Mouse (Mus musculus): ENCODE measurements around the gene Foxk1. TPM values are rescaled to one million over a fixed set of nuclear protein-coding genes. Genes with fewer than 3 reads are reported as not detected.

Foxk1 gene
- polyA plus RNA-seq, 1 experiment from 2014 or later, result 4.4 TPM

DNA sequence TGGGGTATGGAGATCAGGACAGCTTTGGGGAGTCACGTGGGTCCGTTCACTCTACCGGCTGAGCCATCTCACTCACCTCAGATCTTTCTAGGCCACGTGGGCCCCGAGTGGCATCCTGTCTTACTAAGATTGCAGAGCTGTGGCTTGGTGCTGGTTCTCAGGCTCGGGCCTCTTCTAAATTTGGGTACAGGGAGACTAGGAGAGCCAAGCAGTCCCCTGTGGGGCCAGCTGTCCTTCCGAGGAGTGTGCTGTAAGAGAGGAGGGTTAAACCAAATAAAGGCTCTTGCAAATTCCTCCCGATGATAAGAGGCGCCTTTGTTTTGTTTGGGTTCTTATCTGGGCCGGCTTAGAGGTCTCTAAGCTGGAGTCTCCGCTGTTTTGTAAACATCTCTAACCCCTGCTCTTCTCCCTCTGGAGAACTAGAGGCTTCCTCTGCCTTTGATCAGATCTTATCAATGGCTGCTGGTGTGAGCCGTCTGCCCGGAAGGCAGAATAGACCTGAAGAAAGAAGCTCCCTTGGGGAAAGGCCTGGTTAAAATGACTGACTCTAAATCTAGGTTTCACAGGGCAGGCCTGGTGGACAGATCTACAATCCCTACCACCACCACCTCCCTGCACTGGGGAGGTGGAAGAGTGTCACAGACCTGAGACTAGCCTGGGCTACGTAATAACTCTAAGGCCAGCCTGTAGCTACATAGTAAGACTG, 14.9 kb downstream of the Foxk1 start:
- peaks cover 57% of the 10 kb centered on the region for H3K4me1 ChIP-seq (ENCODE audit: insufficient read depth, low read length)
- H3K4me3 ChIP-seq (ENCODE audit: low read length), result no peak overlapping the region
- ATAC-seq (ENCODE audit: low FRiP score, low TSS enrichment), result no peak
- peak overlapping the region; percentile 7; the same call in 1 of the 2 replicates for H3K27ac ChIP-seq (ENCODE audit: low read length)
- 0 out of 2 replicates have a peak overlapping the region, but pooled peaks have one; percentile 1 for H3K9ac ChIP-seq (replicated peaks; ENCODE audit: low read length)
- H3K27me3 ChIP-seq (ENCODE audit: insufficient read depth, low read length), result no peaks in the 10 kb centered on the region
- peaks cover 3% of the 10 kb centered on the region; the same call in 1 of the 2 replicates for H3K36me3 ChIP-seq (ENCODE audit: insufficient read depth, low read length)
- H3K4me2 ChIP-seq (replicated peaks; ENCODE audit: low read depth, low read length), result no peak overlapping the region
- H3K9me3 ChIP-seq (ENCODE audit: low read length), result no peaks in the 10 kb centered on the region
- 27% methylated on average over 14 of the region's 14 CpGs for WGBS

DNA sequence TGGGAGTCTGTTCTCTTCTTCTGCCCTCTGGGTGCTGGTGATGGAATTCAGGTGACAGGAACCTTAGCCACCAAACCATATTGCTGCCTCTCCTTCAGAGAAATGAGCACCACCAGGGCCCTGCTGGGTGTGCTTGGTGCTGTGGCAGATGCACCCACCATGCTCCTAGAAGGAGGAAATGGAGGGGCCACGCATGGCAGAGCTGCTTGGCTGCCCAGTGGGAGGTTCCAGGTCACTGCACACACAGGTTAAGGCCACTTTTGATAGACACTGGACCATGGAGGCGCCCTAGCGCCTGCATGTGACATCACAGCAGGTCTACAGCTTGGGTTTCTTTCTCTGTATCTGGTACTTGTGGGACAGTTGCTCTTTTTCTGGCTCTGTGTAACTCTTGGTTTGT, 15.8 kb downstream of the Foxk1 start:
- Histone ChIP-seq H3K27ac (ENCODE audit: low read length) (no peak overlapping the region), H3K4me2 (replicated peaks; ENCODE audit: low read depth, low read length) (no peak overlapping the region), H3K36me3 (ENCODE audit: insufficient read depth, low read length) (peaks cover 3% of the 10 kb centered on the region; the same call in 1 of the 2 replicates), H3K4me1 (ENCODE audit: insufficient read depth, low read length) (peaks cover 57% of the 10 kb centered on the region), H3K27me3 (ENCODE audit: insufficient read depth, low read length) (no peaks in the 10 kb centered on the region), H3K4me3 (ENCODE audit: low read length) (no peak overlapping the region), H3K9ac (replicated peaks; ENCODE audit: low read length) (no peak overlapping the region), H3K9me3 (ENCODE audit: low read length) (no peaks in the 10 kb centered on the region)
- 37% methylated on average over 3 of the region's 3 CpGs for WGBS
- peak; percentile 36; the same call in 1 of the 2 replicates for ATAC-seq (ENCODE audit: low FRiP score, low TSS enrichment)

DNA sequence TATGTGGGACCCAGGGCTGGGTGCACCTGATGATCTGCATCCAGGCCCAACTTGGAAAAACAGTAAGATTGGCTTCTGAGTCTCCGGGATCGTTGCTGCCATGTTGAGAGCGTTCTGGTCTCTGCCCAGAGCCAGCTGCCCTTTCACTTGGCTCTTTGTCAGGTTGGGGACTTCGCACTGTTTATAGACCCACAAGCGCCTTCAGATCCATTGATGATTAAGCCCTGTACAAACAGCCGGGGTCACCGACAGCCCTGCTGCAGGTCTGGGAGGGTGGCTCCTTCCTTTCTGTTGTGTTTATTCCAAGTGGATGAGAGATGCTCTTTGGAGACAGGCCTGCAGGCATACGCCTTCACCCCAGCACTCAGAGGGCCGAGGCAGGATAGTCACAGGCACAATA, 16.6 kb downstream of the Foxk1 start:
- Histone ChIP-seq H3K9me3 (ENCODE audit: low read length) (no peaks in the 10 kb centered on the region), H3K27me3 (ENCODE audit: insufficient read depth, low read length) (no peaks in the 10 kb centered on the region), H3K9ac (replicated peaks; ENCODE audit: low read length) (no peak overlapping the region), H3K4me2 (replicated peaks; ENCODE audit: low read depth, low read length) (no peak overlapping the region), H3K4me1 (ENCODE audit: insufficient read depth, low read length) (peaks cover 49% of the 10 kb centered on the region), H3K36me3 (ENCODE audit: insufficient read depth, low read length) (peaks cover 3% of the 10 kb centered on the region; the same call in 1 of the 2 replicates), H3K4me3 (ENCODE audit: low read length) (no peak overlapping the region), H3K27ac (ENCODE audit: low read length) (no peak overlapping the region)
- no peak; the same call in 1 of the 2 replicates for ATAC-seq (ENCODE audit: low FRiP score, low TSS enrichment)
- 51% methylated on average over 9 of the region's 9 CpGs for WGBS

DNA sequence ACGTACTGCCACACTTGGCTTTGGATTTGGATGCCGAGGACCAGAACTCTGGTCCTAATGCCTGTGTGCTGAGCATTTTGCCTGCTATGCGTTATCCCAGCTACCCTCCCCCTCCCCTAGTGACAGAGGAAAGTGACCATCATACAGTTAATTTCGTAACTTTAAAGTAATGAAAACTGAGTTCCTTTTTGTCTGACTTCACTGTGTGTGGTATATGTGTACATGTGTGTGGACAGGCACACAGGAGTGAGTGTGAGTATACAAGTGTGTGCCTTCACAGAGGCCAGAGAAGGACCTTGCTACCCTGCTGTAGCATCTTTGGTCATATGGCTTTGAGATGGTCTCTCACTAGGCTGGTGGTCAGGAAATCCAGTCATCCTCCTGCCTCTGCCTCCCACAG, 17.1 kb downstream of the Foxk1 start:
- Histone ChIP-seq H3K9ac (replicated peaks; ENCODE audit: low read length) (no peak overlapping the region), H3K4me1 (ENCODE audit: insufficient read depth, low read length) (peaks cover 44% of the 10 kb centered on the region)
- WGBS, result 91% methylated on average over 4 of the region's 4 CpGs

DNA sequence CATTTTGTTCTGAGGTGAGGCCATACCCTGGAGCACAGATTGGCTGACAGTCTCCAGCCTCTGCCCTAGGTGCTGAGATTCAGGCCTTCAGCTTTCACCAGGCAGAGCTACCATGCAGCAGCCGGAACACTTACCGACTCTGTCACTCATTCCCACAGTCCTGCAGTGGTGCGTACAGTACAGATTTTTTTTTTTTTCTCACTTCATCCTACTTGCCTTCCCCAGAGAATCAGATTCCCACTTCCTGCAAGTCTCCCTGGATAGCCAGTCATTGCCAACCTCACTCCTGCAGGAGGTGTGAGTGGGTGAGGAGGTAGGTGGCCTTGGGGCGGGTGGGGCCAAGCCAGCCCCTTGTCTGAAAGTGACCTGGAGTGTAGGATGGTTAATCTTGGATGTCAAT, 19.0 kb downstream of the Foxk1 start:
- ATAC-seq (ENCODE audit: low FRiP score, low TSS enrichment), result no peak
- peaks cover 3% of the 10 kb centered on the region; the same call in 1 of the 2 replicates for H3K36me3 ChIP-seq (ENCODE audit: insufficient read depth, low read length)
- WGBS, result 93% methylated on average over 4 of the region's 4 CpGs
- H3K9ac ChIP-seq (replicated peaks; ENCODE audit: low read length), result no peak overlapping the region
- H3K27ac ChIP-seq (ENCODE audit: low read length), result no peak overlapping the region
- no peak overlapping the region for H3K4me3 ChIP-seq (ENCODE audit: low read length)
- no peaks in the 10 kb centered on the region for H3K9me3 ChIP-seq (ENCODE audit: low read length)
- H3K27me3 ChIP-seq (ENCODE audit: insufficient read depth, low read length), result no peaks in the 10 kb centered on the region
- H3K4me1 ChIP-seq (ENCODE audit: insufficient read depth, low read length), result peaks cover 43% of the 10 kb centered on the region
- H3K4me2 ChIP-seq (replicated peaks; ENCODE audit: low read depth, low read length), result no peak overlapping the region

More for the DNA sequence above, 17.1 kb downstream of the Foxk1 start:
- Histone ChIP-seq H3K4me3 (ENCODE audit: low read length) (no peak overlapping the region), H3K27ac (ENCODE audit: low read length) (no peak overlapping the region), H3K4me2 (replicated peaks; ENCODE audit: low read depth, low read length) (no peak overlapping the region), H3K9me3 (ENCODE audit: low read length) (no peaks in the 10 kb centered on the region), H3K36me3 (ENCODE audit: insufficient read depth, low read length) (peaks cover 3% of the 10 kb centered on the region; the same call in 1 of the 2 replicates), H3K27me3 (ENCODE audit: insufficient read depth, low read length) (no peaks in the 10 kb centered on the region)
- no peak for ATAC-seq (ENCODE audit: low FRiP score, low TSS enrichment)

DNA sequence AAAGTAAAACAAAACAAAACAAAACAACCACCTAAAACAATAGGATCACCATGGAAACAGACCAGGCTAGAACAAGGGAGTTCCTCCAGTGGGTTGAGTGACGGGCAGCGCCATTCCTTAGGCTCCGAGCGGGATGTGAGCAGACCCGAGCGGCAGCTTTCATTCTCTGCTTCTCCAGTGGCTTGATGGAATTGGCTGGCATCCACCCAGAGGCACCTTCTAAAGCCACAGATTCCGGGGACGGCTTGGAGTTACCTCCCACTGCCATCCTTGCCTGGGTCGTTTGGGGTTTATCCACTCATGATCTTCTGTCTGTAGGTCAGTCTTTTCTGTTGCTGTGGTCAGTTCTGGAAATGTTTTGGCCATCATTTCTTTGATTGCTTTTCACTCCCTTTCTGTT, 19.6 kb downstream of the Foxk1 start:
- Histone ChIP-seq H3K9me3 (ENCODE audit: low read length) (no peaks in the 10 kb centered on the region), H3K36me3 (ENCODE audit: insufficient read depth, low read length) (peaks cover 3% of the 10 kb centered on the region; the same call in 1 of the 2 replicates), H3K4me2 (replicated peaks; ENCODE audit: low read depth, low read length) (no peak overlapping the region), H3K4me1 (ENCODE audit: insufficient read depth, low read length) (peaks cover 46% of the 10 kb centered on the region), H3K27me3 (ENCODE audit: insufficient read depth, low read length) (no peaks in the 10 kb centered on the region), H3K27ac (ENCODE audit: low read length) (no peak overlapping the region), H3K4me3 (ENCODE audit: low read length) (no peak overlapping the region), H3K9ac (replicated peaks; ENCODE audit: low read length) (no peak overlapping the region)
- 82% methylated on average over 9 of the region's 9 CpGs for WGBS
- no peak for ATAC-seq (ENCODE audit: low FRiP score, low TSS enrichment)

DNA sequence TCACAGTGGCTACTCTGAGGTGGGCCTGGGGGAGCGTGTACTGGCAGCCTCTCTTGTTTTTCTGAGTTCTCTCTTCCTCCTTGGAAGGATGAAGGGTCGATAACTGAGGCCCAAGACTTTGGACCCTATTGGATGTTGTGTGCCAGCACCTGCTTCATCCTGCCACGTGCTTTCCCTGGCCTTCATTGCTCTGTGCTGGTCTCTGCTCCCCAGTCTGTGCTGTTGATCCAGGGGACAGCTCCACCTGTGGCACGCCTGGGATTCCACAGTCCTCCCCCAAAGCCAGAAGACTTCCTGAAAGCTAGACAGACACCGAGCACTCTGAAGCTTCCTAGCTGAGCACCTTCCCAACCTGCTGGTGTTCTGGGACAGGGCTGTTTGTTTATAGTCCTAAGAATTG, 20.6 kb downstream of the Foxk1 start:
- no peak overlapping the region for H3K27ac ChIP-seq (ENCODE audit: low read length)

DNA sequence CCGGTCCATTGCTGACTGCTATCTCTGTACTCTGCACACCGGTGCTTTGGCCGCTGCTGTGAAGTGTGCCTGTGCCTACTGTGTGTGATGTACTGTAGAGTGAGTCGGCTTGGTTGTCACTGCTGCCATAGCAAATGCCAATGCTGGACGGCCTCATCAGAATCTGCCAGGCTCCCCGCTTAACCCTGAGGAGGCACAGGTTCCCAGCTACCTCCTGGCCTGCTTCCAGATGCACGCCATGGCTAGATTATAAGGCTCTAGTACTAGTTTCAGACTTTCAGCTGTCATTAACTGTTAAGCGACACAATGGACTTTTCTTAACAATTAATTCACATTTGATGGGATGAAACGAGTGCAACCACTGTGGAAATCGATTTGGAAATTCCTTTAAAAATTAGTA, 21.8 kb downstream of the Foxk1 start:
- Histone ChIP-seq H3K27me3 (ENCODE audit: insufficient read depth, low read length) (no peaks in the 10 kb centered on the region), H3K9me3 (ENCODE audit: low read length) (no peaks in the 10 kb centered on the region), H3K9ac (replicated peaks; ENCODE audit: low read length) (no peak overlapping the region), H3K27ac (ENCODE audit: low read length) (no peak overlapping the region), H3K36me3 (ENCODE audit: insufficient read depth, low read length) (peaks cover 3% of the 10 kb centered on the region; the same call in 1 of the 2 replicates), H3K4me3 (ENCODE audit: low read length) (no peak overlapping the region), H3K4me1 (ENCODE audit: insufficient read depth, low read length) (peaks cover 39% of the 10 kb centered on the region), H3K4me2 (replicated peaks; ENCODE audit: low read depth, low read length) (no peak overlapping the region)
- WGBS, result 91% methylated on average over 10 of the region's 10 CpGs
- no peak for ATAC-seq (ENCODE audit: low FRiP score, low TSS enrichment)

More for the DNA sequence above, 20.6 kb downstream of the Foxk1 start:
- Histone ChIP-seq H3K9ac (replicated peaks; ENCODE audit: low read length) (no peak overlapping the region), H3K36me3 (ENCODE audit: insufficient read depth, low read length) (peaks cover 3% of the 10 kb centered on the region; the same call in 1 of the 2 replicates), H3K9me3 (ENCODE audit: low read length) (no peaks in the 10 kb centered on the region), H3K4me3 (ENCODE audit: low read length) (no peak overlapping the region), H3K27me3 (ENCODE audit: insufficient read depth, low read length) (no peaks in the 10 kb centered on the region), H3K4me2 (replicated peaks; ENCODE audit: low read depth, low read length) (no peak overlapping the region), H3K4me1 (ENCODE audit: insufficient read depth, low read length) (peaks cover 43% of the 10 kb centered on the region)
- no peak for ATAC-seq (ENCODE audit: low FRiP score, low TSS enrichment)
- WGBS, result 89% methylated on average over 5 of the region's 5 CpGs

DNA sequence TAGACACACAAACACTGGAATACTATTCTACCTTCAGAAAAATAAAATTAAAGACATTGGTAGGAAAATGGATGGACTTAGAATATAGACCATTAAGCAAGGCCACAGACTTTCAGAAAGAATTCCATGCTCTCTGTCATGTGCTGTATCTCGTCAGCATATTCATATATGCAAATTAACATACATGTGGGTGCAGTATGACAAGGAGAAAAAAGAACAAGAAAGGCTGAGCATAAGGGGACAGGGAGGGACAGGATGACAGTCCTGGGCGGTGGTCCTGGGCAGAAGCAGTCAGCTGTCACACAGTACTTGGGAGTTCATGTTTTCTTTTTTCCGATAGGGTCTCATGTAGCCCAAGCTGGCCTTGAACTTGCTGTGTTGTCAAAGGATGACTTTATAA, 22.4 kb downstream of the Foxk1 start:
- Histone ChIP-seq H3K27ac (ENCODE audit: low read length) (peak overlapping the region; percentile 90), H3K4me3 (ENCODE audit: low read length) (no peak overlapping the region), H3K27me3 (ENCODE audit: insufficient read depth, low read length) (no peaks in the 10 kb centered on the region), H3K36me3 (ENCODE audit: insufficient read depth, low read length) (peaks cover 3% of the 10 kb centered on the region; the same call in 1 of the 2 replicates), H3K9me3 (ENCODE audit: low read length) (no peaks in the 10 kb centered on the region), H3K4me1 (ENCODE audit: insufficient read depth, low read length) (peaks cover 38% of the 10 kb centered on the region), H3K9ac (replicated peaks; ENCODE audit: low read length) (no peak overlapping the region), H3K4me2 (replicated peaks; ENCODE audit: low read depth, low read length) (no peak overlapping the region)
- 47% methylated on average over 3 of the region's 3 CpGs for WGBS
- ATAC-seq (ENCODE audit: low FRiP score, low TSS enrichment), result no peak
